Comparison of ENCODE assay signal across 17 mouse cellular contexts in genomic region chr10:120610076-120610475, GRCm38 (mm10).
DNase-seq lines count a peak whose midpoint lies in the region; ATAC-seq and TF ChIP-seq lines count a peak whose summit lies in the region.
"Had no signal": no experiment of that assay in that cellular context is flagged by ENCODE, and none has a peak within 500 bp of the region (broad histone marks: within the 10 kb centered on the region; RNA-seq: fewer than 3 reads in every experiment).

No protein-coding gene starts in this region.

- no peak for ATAC-seq in hindbrain, embryonic 16.5 days
- no peak for ATAC-seq in midbrain, embryonic 15.5 days (replicated peaks)

- no peak overlapping the region for H3K27ac ChIP-seq in ES-E14 (ENCODE audit: insufficient read depth, low read depth, low read length, poor library complexity, severe bottlenecking)
- no peak overlapping the region for H3K27ac ChIP-seq in hindbrain, embryonic 16.5 days (ENCODE audit: low read depth, low read length)
- no peak overlapping the region for H3K27ac ChIP-seq in midbrain, embryonic 15.5 days
- H3K27ac ChIP-seq: embryonic facial prominence, embryonic 15.5 days; forebrain, embryonic 12.5 days; hindbrain, embryonic 12.5 days; limb, embryonic 13.5 days; midbrain, embryonic 12.5 days had no signal

- in situ Hi-C loops in ES-E14 (cut with MboI; ENCODE audit: low sequenced_read_pairs in 2 of 2, unreplicated experiment in 2 of 2) = no loop called here

- peak; percentile 9 to 27 for DNase-seq in kidney, postnatal 4 days
- DNase-seq in kidney, adult 11 months = no peak
- peak; percentile 52 for DNase-seq in ES-E14 (ENCODE audit: low read depth, low spot score)
- DNase-seq in frontal cortex, postnatal 36 days (ENCODE audit: low spot score in 2 of 2) = peak; percentile 9 to 36
- DNase-seq in right cerebral cortex, postnatal 14 days = peak; percentile 8
- DNase-seq: adrenal gland, postnatal 36 days; kidney, adult 18-20 months; lung, postnatal 4 days had no signal

- no peaks in the 10 kb centered on the region for H3K27me3 ChIP-seq in hindbrain, embryonic 16.5 days (replicated peaks; ENCODE audit: control insufficient read depth, insufficient read depth, low read length)
- H3K27me3 ChIP-seq in midbrain, embryonic 15.5 days (replicated peaks) = no peaks in the 10 kb centered on the region
- H3K27me3 ChIP-seq: CH12.LX; embryonic facial prominence, embryonic 15.5 days; heart, embryonic 12.5 days; hindbrain, embryonic 12.5 days; limb, embryonic 13.5 days; midbrain, embryonic 12.5 days had no signal

- H3K4me1 ChIP-seq in ES-E14 (ENCODE audit: control insufficient read depth in 2 of 2, insufficient read depth in 2 of 2, low read length in 2 of 2, poor library complexity in 1 of 2) = peaks cover 0 to 10% of the 10 kb centered on the region in 2 experiments; a peak in 2 of 4 replicates
- no peaks in the 10 kb centered on the region for H3K4me1 ChIP-seq in hindbrain, embryonic 16.5 days (ENCODE audit: control insufficient read depth, insufficient read depth, low read depth, low read length)
- H3K4me1 ChIP-seq in midbrain, embryonic 15.5 days = no peaks in the 10 kb centered on the region
- H3K4me1 ChIP-seq: forebrain, embryonic 12.5 days; heart, embryonic 12.5 days; hindbrain, embryonic 12.5 days; midbrain, embryonic 12.5 days had no signal

- no peak overlapping the region for H3K9ac ChIP-seq in ES-E14 (ENCODE audit: insufficient read depth, low read depth, low read length, poor library complexity, severe bottlenecking)
- H3K9ac ChIP-seq in hindbrain, embryonic 16.5 days (ENCODE audit: low read depth, low read length) = no peak overlapping the region
- no peak overlapping the region for H3K9ac ChIP-seq in midbrain, embryonic 15.5 days
- H3K9ac ChIP-seq: embryonic facial prominence, embryonic 15.5 days; forebrain, embryonic 12.5 days; heart, embryonic 12.5 days; hindbrain, embryonic 12.5 days; limb, embryonic 13.5 days; midbrain, embryonic 12.5 days had no signal

- 71% methylated on average over 10 of the region's 10 CpGs for WGBS in hindbrain, embryonic 16.5 days
- WGBS in midbrain, embryonic 15.5 days = 76% methylated on average over 10 of the region's 10 CpGs

- peak overlapping the region; percentile 42 to 52 for H3K4me3 ChIP-seq in ES-E14 (ENCODE audit: insufficient read depth in 1 of 2, low read depth in 1 of 2, low read length in 2 of 2, poor library complexity in 1 of 2, severe bottlenecking in 1 of 2)
- no peak overlapping the region for H3K4me3 ChIP-seq in hindbrain, embryonic 16.5 days (ENCODE audit: low read length)
- H3K4me3 ChIP-seq in midbrain, embryonic 15.5 days = no peak overlapping the region
- H3K4me3 ChIP-seq: embryonic facial prominence, embryonic 15.5 days; forebrain, embryonic 12.5 days; heart, embryonic 12.5 days; hindbrain, embryonic 12.5 days; limb, embryonic 13.5 days; midbrain, embryonic 12.5 days had no signal

- no peaks in the 10 kb centered on the region for H3K36me3 ChIP-seq in ES-E14 (ENCODE audit: control insufficient read depth, insufficient read depth, low read length, poor library complexity, severe bottlenecking)
- H3K36me3 ChIP-seq in hindbrain, embryonic 16.5 days (ENCODE audit: control insufficient read depth, insufficient read depth, low read length) = no peaks in the 10 kb centered on the region
- no peaks in the 10 kb centered on the region for H3K36me3 ChIP-seq in midbrain, embryonic 15.5 days (replicated peaks)
- H3K36me3 ChIP-seq: embryonic facial prominence, embryonic 15.5 days; forebrain, embryonic 12.5 days; heart, embryonic 12.5 days; hindbrain, embryonic 12.5 days; limb, embryonic 13.5 days; midbrain, embryonic 12.5 days had no signal

- no peaks in the 10 kb centered on the region for H3K9me3 ChIP-seq in ES-E14 (ENCODE audit: control insufficient read depth, insufficient read depth, low read depth, low read length)
- H3K9me3 ChIP-seq in hindbrain, embryonic 16.5 days (ENCODE audit: control insufficient read depth, low read length) = no peaks in the 10 kb centered on the region
- no peaks in the 10 kb centered on the region for H3K9me3 ChIP-seq in midbrain, embryonic 15.5 days
- H3K9me3 ChIP-seq: embryonic facial prominence, embryonic 15.5 days; forebrain, embryonic 12.5 days; heart, embryonic 12.5 days; hindbrain, embryonic 12.5 days; limb, embryonic 13.5 days; midbrain, embryonic 12.5 days had no signal

- no peak overlapping the region for H3K4me2 ChIP-seq in hindbrain, embryonic 16.5 days (ENCODE audit: low read length)
- no peak overlapping the region for H3K4me2 ChIP-seq in midbrain, embryonic 15.5 days
- H3K4me2 ChIP-seq: embryonic facial prominence, embryonic 15.5 days; forebrain, embryonic 12.5 days; heart, embryonic 12.5 days; hindbrain, embryonic 12.5 days; limb, embryonic 13.5 days; midbrain, embryonic 12.5 days had no signal

TF ChIP-seq in ES-E14, 5 proteins besides CTCF, POLR2A, EP300 and RAD21:
- TF ChIP-seq HCFC1 (IDR thresholded peaks at IDR 0.05; ENCODE audit: borderline replicate concordance, insufficient read depth, low read length) (no peak), CHD2 (IDR thresholded peaks at IDR 0.05; ENCODE audit: low read depth, low read length) (no peak), MAFK (IDR thresholded peaks at IDR 0.05; ENCODE audit: insufficient read depth, low read depth, low read length) (no peak), ZC3H11A (IDR thresholded peaks at IDR 0.05; ENCODE audit: borderline replicate concordance, low read depth, low read length) (no peak), ZNF384 (IDR thresholded peaks at IDR 0.05; ENCODE audit: low read depth, low read length) (no peak)
TF ChIP-seq in ES-E14: peak in this region for 0.

Comparison
In these comparisons a context has a peak if more than half of its experiments do, and no peak if none do; other contexts are left out.
1. H3K4me3 ChIP-seq: peak in ES-E14 (2 of 2); none in hindbrain, embryonic 16.5 days (single experiment) and midbrain, embryonic 15.5 days (single experiment).